Mouse (Mus musculus): ENCODE measurements around the gene Mrps23. TPM values are rescaled to one million over a fixed set of nuclear protein-coding genes. Genes with fewer than 3 reads are reported as not detected.
"Not testable (repeated sequence)": the region's sequence is repeated elsewhere in the genome, so short reads cannot be mapped to it uniquely, and the experiment has no call there.

Mrps23 gene
- total RNA-seq, 2 experiments from 2014 or later: 173 to 206 TPM

DNA sequence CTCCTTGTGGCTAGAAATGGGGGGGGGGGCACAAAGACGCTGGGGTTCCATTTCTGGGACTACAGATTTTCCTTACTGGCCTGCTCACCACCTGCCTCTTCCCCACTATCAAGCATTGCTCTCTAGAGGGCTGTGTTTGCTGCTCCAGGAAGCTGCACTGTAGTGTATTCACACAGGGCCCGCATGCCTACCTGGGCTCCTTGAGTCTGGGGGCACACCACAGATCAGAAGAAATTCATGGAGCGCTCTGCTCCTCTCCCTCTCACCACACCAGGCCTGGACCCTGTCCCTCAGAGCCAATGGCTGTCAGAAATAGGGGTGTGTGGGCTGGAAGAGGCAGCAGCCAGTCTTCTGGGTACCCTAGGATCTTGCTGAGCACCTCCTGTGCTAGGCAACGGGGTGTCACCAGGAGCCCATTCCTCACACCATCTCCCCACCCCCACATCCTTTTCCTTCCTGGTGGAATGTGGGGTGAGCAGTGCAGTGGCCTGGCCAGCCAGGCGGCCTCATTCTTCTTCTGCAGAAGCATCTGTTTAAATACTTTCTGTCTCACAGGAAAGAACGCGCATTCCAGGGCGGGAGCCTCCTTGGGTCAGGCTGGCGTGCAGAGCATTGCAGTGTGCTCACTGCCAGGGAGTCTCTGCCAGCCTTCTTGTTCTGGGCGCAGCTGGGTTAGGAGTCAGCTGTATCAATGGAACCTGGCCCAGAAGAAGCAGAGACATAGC lies 31.4 kb upstream of the Mrps23 start:
- DNase-seq (ENCODE audit: low spot score in 2 of 2): no peak

DNA sequence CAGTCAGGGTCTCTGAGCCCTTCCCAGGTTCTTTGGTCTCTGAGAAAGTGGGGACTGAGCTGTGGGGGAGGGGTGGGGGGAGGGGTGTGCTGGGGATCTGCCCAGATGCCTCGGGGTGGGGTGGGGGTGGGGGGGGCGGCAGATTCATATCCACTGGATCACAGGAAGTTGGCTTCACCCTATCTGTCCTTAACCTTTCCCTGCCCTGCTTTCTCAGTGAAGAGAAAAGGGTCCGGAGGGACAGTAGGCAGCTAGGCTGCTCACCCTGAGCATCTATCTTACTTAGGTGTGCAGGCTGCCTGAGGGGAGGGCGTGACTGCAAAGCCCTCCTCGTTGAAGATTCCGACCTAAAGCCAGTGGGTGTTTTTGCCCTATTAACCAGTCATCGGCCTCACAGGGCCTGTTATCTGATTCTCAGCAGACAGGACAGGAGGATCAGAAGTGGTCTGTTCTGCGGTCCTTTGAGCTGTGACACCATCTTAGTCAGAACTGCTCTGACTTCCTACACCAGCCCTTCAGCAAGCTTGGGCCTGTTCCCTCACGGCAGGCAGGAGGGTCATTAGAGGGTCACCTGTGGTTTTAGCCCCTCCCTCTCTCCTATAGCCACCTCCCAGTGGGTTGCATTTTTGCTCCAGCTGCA lies 30.7 kb upstream of the Mrps23 start:
- DNase-seq (ENCODE audit: low spot score in 2 of 2): no peak

DNA sequence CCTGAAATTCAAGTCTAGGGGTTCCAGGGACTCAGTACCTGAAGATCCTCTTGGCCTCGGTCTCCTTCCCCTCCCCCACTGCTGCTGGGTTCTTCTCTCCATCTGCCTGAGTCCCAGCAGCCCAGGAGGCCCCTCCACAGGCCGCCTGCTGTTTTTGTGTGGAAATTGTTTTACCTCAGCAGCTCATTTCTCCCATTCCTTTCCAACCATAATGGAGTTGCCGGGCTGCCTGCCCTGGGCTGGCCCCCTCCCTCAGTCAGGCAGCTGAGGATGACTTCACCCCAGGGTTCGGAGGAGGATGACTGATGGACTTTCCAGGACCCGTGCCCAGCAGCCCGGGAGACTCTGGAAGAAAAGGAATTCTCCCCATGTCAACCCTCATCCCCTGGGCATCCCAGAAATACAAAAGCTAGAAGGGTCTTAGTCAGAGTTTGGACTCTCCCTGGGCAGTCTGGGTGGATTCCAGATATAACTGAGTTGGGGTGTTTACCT lies 23.7 kb upstream of the Mrps23 start:
- no peak for DNase-seq (ENCODE audit: low spot score in 2 of 2)

DNA sequence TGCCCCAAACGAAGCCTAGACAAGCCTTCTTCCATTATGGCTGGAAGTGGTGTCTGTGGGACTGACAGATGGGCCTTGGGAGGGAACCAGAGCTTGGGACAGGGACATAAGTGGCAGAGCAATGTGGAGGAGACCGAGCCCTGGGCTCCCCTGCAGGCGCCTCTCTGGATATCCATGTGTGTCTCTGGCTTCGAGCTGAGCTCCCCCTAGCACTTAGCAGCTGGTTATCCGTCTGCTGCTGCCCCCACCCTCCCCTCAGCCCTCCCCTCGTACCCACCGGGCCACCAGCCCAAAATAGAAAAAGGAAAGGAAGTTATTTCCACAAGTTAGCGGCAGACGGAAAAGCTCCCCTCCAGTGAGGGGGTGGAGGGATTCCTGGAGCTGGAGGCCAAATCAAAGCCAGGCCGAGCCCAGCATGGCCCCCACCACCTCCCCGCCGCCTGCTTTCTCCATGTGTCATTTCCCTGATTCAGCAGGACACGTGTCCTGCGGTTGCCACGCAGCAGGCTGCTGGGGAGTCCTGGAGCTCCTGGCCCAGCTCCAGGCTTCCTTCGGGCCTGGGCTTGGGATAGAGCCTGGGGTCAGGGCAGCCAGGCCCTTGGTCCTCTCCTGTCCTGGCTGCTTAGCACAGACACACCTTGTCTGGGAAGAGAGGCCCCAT lies 23.1 kb upstream of the Mrps23 start:
- DNase-seq (ENCODE audit: low spot score in 2 of 2): peak; percentile 73 to 79

DNA sequence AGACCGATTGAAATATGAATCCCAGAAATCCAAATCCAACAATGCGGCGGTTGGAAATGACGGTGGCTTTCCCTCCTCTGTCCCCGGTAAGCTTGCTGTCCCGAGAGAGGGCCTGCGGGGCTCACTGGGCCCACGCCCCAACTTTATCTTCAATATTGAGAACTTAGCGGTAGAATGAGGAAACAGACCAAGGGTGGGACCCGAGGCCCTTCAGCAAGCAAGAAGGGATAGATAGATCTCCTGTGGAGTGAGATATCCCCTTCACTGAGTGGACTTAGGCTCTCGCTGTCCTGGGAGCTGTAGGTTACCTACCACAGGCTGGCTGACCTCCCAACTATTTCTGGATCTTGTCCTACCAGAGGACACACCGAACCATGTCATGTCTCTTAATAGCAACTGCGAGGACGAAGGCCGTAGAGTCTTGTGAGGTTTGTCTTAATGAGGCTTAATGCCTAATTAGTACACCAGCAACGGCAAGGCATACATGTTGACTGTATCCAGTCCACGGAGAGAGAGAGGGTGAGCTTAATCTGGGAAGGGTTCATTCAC lies 19.5 kb upstream of the Mrps23 start:
- DNase-seq (ENCODE audit: low spot score in 2 of 2): no peak

DNA sequence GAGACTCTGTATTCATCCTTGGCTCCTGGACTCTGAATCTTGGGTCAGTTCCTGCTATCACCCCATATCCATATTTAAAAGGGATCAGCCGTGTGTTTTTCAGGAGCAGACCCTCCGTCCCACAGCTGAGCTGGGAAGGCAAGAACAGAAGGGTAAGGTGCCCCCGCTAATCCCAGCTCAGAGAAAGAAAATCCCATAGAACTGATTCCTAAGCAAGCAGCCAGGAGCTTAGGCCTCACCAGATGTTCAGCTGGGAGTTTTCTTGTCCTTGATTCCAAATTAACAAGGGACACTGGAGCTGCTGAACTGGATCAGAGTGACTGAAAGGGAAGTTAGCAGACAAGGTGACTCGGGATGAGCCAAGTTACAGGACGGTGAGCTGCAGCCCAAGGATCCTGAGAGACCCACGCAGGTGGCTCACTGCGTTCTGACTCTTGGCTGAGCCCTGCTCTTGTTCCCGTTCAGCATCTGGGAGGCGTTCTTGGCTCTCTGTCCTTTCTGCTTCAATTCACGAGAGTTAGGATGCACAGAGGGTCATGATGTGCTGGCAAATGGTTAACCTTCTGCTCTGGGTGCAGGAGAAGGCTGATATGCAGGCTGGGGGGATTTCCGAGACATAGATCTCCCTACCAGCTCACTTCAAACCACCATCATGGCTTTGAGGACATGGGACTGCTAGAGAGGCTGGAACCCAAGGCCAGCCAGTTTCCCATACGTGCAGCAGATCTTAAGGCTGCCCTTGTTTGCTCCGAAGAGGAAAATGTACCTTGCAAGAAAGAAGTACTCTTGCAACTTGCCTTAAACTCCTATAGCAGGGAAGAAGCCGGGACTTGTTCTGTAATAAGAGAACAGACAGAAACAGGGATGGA lies 17.9 kb upstream of the Mrps23 start:
- DNase-seq (ENCODE audit: low spot score in 2 of 2): no peak

DNA sequence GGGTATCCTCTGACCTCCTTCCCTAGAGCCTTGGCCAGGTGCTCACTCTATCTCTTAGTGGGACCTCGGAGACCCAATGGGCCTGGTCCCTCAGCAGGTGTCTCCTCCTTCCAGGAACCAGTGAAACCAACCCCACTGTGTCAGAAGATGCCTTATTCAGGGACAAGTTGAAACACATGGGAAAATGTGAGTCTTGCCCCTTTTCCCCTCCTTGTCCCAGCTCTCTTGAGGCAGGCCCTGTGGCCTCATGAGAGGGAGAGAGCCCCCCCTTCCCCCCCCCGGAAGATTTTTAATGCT lies 17.3 kb upstream of the Mrps23 start:
- no peak for DNase-seq (ENCODE audit: low spot score in 2 of 2)

DNA sequence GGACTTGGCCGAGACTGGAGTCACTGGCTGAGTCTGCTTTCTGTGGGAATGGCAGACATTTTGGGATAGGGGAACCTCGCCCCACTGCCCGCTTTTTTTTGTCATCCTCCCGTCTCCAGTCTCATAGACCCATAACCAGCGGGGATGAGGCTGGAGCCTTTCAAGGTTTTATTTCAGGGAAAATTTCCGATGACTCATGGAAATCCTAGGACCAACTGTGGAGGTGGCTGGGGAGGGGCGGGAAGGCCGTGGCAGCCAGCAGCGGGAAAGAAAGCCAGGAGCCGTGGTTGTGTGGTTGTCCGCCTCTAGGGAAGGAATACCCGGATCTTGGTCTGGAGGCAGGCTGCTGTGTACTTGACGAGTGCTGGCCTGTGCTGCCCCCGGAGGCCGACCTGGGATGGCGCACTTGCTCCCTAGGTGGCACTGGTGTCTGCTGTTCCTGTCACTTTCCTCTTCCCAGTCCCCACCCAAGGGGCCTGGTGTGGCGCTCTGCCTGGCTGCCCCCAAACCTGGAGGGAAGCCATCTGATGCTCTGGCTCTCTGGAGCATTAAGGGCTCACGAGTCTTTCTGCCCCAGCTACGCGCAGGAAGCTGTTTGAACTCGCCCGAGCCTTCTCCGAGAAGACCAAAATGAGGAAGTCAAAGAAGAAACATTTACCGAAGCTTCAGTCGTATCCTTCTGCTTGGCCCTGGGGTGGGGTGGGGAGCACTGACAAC lies 16.6 kb upstream of the Mrps23 start:
- peak; percentile 73 to 74 for DNase-seq (ENCODE audit: low spot score in 2 of 2)

DNA sequence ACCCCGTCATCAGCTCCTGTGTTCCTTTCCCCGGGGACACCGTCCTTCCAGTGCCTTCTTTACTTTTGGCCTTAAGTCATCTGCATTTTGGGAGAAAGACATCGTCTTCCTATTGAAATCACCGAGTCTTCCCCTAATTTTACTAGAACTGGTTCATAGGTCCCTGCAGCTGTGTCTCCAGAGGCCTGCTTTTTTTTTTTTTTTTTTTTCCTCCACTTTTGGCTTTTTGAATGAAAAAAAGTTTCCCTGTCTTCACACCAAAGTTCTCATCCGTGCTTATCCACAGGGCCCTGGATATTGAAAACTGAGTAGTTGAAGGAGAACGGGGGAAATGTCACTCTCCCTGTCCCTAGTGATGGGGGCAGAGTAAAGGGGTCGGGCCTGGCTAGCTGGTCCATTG lies 16.0 kb upstream of the Mrps23 start:
- no peak for DNase-seq (ENCODE audit: low spot score in 2 of 2)

DNA sequence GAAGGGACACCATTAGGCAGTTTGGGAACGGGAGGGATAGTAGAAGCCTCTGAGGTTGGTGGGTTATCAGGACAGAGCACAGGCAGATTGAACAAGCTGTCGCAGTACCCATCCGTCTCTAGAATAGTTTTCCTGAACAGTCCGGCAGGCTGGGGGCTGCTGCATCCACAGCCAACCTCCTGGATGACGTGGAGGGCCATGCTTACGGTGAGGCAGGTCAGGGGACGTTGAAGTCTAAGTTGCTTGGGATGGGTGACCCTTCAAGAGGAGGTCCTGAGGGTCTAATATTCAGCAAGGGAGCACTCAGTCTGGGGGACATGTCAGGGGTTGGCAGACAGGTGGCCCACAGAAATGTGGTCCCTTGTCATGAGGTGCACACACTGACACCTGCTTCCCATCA lies 15.6 kb upstream of the Mrps23 start:
- no peak for DNase-seq (ENCODE audit: low spot score in 2 of 2)

DNA sequence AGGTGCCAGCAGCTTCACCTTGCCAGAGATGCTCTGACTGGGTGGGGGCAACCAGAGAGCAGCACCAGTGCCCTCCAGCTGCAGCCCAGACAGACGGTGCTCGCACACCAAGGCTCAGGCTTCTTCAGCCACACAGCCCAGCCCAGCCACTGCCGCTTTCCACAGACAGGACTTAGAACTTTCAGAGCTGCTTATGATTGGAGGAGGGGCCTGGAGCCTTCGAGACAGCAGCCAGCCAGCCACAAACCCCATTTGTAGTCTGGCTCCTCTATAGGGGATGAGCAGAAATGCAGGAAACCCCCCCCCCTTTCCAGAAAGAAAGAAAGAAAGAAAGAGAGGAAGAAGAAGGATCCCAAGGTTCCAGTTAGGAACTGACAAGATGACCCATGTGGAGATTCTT lies 11.6 kb upstream of the Mrps23 start:
- DNase-seq (ENCODE audit: low spot score in 2 of 2): no peak

DNA sequence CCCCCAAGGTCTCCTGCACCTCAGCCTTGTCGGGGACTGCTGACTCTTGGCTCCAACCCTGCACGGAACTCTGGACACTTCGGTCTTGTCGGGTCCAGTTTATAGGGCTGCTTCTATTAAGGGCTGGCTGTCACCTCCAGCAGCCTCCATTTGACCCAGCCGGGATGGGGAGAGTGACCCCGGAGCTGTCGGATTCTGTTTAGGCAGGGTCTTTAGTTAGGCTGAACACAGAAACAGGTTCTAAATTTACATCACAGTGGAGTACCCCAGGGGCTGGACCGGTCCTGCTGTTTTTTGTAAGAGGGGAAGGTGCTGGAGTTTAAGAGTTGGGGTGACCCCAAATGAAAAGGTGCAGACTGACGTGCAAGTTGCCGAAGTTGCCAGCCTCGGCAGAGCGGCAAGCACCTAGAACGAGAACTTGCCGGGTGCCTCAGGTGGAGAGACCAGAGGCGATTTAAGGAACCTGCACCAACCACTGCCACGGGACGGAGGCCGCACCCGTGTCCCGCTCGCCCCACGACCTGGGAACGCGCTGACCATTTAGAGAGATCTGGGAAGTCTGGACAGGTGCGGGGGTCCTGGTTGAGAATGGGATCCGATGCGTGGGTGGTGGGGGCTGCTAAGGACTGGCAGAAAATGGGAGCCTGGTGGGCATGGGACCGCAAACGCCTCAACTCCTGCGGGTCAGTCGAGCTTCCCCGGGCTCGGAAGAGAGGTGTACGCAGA lies 10.9 kb upstream of the Mrps23 start:
- DNase-seq (ENCODE audit: low spot score in 2 of 2): no peak

DNA sequence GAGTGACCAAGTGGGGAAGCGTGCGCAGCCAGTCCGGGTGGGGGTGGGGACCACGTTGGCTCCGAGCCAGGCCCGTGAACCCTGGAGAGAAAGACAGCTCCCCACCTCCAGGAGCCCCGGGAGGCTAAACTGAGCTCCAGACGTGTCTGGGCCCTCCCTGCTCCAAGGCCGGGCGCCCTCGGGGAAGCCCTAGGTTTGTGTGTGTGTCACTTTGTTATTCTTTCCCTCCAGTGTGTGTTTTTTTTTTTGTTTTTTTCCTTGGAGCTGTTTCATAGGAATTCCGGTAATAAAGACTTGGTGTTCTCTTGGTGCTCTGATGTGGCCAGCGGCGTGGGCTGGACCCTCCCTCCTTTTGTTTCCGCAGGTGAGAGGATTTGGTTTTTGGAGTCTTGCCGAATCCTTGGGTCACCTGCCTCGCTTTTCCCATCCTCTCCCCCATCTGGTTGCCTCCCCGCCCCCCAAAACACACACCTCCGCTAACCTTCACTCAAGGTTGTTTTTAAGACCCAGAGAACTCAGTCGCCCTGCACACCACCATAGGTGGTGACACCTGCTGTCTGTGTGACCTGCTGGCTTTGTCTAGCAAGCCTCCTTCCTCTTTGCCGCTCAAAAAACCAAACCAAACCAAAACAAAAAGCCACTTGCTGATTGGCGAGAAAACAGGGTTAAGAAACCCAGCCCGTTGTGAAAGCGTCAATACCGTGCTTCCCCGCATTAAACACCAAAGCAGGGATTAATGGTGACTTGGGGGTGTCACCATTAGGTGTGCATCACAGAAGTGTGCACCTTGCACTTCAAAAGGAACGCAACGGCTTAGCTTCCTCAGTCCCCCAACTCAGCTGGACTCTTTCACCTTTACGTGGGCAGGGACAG lies 10.1 kb upstream of the Mrps23 start:
- DNase-seq (ENCODE audit: low spot score in 2 of 2): no peak

DNA sequence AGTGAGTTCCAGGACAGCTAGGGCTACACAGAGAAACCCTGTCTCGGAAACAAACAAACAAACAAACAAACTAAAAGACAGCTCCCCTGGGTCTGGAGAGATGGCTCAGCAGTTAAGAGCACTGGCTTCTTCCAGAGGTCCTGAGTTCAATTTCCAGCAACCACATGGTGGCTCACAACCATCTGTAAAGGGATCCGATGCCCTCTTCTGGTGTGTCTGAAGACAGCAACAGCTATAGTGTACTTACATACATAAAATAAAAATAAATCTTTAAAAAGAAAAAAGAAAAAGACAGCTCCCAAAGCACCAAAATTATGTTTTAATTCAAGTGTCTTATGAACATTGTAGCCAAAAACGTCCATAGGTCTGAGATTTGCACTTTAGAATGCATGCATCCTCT lies 8.5 kb upstream of the Mrps23 start:
- DNase-seq (ENCODE audit: low spot score in 2 of 2): not testable (repeated sequence)

DNA sequence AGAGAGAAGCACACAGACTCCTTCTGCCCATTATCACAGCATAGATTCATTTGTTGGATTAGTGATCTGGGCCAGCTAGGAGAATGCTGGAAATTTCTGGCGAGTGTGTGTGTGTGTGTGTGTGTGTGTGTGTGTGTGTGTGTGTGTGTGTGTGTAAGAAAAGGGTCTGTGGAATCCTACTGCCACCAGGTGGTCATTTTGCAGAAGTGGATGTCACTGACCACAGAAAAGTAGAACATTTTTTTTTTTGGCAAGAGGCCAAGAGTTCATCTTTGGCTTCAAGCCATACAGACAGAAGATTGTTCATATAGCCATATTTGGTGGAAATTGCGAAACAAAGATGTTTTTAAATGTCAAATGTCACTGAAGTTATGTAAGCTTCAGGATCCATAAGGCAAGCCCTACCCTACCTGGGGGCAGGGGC lies 7.0 kb upstream of the Mrps23 start:
- DNase-seq (ENCODE audit: low spot score in 2 of 2): no peak

DNA sequence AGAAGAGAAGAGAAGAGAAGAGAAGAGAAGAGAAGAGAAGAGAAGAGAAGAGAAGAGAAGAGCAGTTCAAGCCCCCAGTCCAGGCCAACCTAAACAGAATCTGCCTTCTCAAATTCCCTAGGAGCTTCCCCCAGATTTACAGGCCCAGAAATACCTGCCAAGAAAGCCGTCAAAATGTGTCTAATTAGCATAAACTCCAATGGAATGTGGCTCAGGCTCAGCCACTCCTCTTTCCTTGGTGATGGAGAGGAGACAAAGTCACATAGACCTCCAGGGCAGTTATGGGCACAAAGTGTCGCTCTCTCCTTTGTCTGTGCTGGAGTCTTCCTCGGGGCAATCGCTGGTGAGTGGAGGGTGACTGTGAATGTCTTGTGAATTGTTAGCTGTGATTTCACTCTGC lies 6.0 kb upstream of the Mrps23 start:
- DNase-seq (ENCODE audit: low spot score in 2 of 2): no peak

DNA sequence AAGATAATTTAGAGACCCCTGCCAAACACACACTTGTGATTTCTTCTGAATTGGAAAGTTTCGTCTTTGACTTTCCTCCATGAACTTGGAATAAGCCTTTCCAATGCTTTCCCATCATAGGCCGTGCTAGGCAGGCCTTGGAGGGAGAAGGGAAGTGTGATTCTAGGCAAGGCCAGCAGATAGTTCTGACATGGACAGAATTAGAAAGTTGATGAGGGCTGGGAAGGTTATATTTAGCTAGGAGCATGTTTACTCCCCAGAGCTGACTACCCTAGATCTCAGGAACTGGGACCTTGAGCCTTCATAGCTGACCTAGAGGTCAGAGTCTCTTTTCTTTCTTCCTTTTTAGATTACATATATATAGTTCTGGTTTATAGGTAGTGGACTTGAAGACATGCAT lies 3.0 kb upstream of the Mrps23 start:
- no peak for DNase-seq (ENCODE audit: low spot score in 2 of 2)

DNA sequence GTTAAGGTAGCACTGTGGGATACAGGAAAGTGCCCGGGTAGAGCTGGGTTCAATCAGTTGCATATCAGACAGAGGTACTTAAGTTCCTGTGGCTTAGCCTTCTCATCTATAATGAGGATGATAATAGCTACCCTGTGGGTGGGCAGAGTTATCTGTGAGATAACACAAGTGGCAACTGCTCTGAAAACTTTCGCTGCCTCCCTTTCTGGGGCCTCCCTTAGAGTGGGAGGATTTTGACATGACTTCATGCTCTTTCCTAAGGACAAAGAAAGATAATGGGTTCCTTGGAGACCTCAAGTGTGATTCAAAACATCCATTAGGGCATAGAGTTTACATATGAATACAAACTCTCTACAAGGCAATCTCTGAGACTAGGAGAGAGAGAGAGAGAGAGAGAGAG lies 2.1 kb upstream of the Mrps23 start:
- DNase-seq (ENCODE audit: low spot score in 2 of 2): no peak

Data from adrenal gland, adult 18-20 months (tissue).